Mouse (Mus musculus) brain, embryonic 14.5 days (tissue): Measurements from ENCODE around the gene Mettl7a1.

ENCODE experiments used
- CTCF ChIP-seq: fragments of 200-500 bp; IDR thresholded peaks from 2 replicates; pipeline ENCODE4 v1.5.1; 2012; ENCODE audit warnings: inconsistent platforms, mild to moderate bottlenecking, moderate library complexity, borderline replicate concordance; ENCODE audit not compliant: insufficient read depth, insufficient read length; ENCODE audit errors: extremely low read depth
- POLR2A ChIP-seq: fragments of 200-500 bp; IDR thresholded peaks from 2 replicates; pipeline ENCODE4 v1.6.1; 2012; ENCODE audit warnings: mild to moderate bottlenecking, inconsistent platforms, borderline replicate concordance; ENCODE audit not compliant: poor library complexity, insufficient read depth, insufficient read length, severe bottlenecking; ENCODE audit errors: extremely low read depth

GRCm38 (mm10) chr15:100312346-100312745 is 8.4 kb downstream of the Mettl7a1 start:
- no peak for TF ChIP-seq CTCF
- no peak for TF ChIP-seq POLR2A
